Mouse (Mus musculus): ENCODE data around the gene Hoxb7. TPM values are rescaled to one million over a fixed set of nuclear protein-coding genes. Genes with fewer than 3 reads are reported as not detected.

Hoxb7 gene
- polyA plus RNA-seq, 1 experiment from 2014 or later = 65.9 TPM

GRCm38 (mm10) chr11:96299781-96300180, 13.4 kb downstream of the Hoxb7 start:
- H3K4me2 ChIP-seq (ENCODE audit: low read depth) = peak overlapping the region; percentile 100
- no peak for DNase-seq (ENCODE audit: low spot score)
- 0 out of 2 replicates have a peak, but pooled peaks cover 2% of the 10 kb centered on the region for H3K27me3 ChIP-seq (ENCODE audit: control insufficient read depth, insufficient read depth, low read length)
- ATAC-seq (ENCODE audit: insufficient read depth, low FRiP score, low TSS enrichment) = no peak
- under 1% methylated on average over 9 of the region's 9 CpGs for WGBS
- H3K4me3 ChIP-seq (ENCODE audit: low read depth, low read length) = peak overlapping the region; percentile 96
- no peaks in the 10 kb centered on the region for H3K9me3 ChIP-seq (ENCODE audit: control insufficient read depth, low read length)
- H3K36me3 ChIP-seq (ENCODE audit: control insufficient read depth, insufficient read depth, low read length) = no peaks in the 10 kb centered on the region
- peaks cover 20% of the 10 kb centered on the region for H3K4me1 ChIP-seq (ENCODE audit: control insufficient read depth, insufficient read depth, low read length)
- peak overlapping the region; percentile 100 for H3K9ac ChIP-seq (ENCODE audit: low read length)
- peak overlapping the region; percentile 100 for H3K27ac ChIP-seq (ENCODE audit: low read depth, low read length)

- peak overlapping the region; percentile 96 for H3K4me3 ChIP-seq (ENCODE audit: low read depth, low read length)
- ATAC-seq (ENCODE audit: insufficient read depth, low FRiP score, low TSS enrichment) (no peak), DNase-seq (ENCODE audit: low spot score) (no peak)
- H3K4me2 ChIP-seq (ENCODE audit: low read depth) = peak overlapping the region; percentile 100
- peak overlapping the region; percentile 100 for H3K27ac ChIP-seq (ENCODE audit: low read depth, low read length)
- peak overlapping the region; percentile 100 for H3K9ac ChIP-seq (ENCODE audit: low read length)
- no peaks in the 10 kb centered on the region for H3K9me3 ChIP-seq (ENCODE audit: control insufficient read depth, low read length)
- WGBS = 2% methylated on average over 33 of the region's 35 CpGs
- H3K4me1 ChIP-seq (ENCODE audit: control insufficient read depth, insufficient read depth, low read length) = peaks cover 21% of the 10 kb centered on the region
- no peaks in the 10 kb centered on the region; the same call in 1 of the 2 replicates for H3K36me3 ChIP-seq (ENCODE audit: control insufficient read depth, insufficient read depth, low read length)
- 0 out of 2 replicates have a peak, but pooled peaks cover 2% of the 10 kb centered on the region for H3K27me3 ChIP-seq (ENCODE audit: control insufficient read depth, insufficient read depth, low read length)
These were observed 14.1 kb downstream of the Hoxb7 start for GRCm38 (mm10) chr11:96300354-96301063.

- no peak for DNase-seq (ENCODE audit: low spot score)
- ATAC-seq (ENCODE audit: insufficient read depth, low FRiP score, low TSS enrichment) = no peak
- WGBS = 6% methylated on average over 10 of the region's 10 CpGs
- peaks cover 26% of the 10 kb centered on the region for H3K4me1 ChIP-seq (ENCODE audit: control insufficient read depth, insufficient read depth, low read length)
- H3K9me3 ChIP-seq (ENCODE audit: control insufficient read depth, low read length) = no peaks in the 10 kb centered on the region
- peak overlapping the region; percentile 100 for H3K27ac ChIP-seq (ENCODE audit: low read depth, low read length)
- H3K4me2 ChIP-seq (ENCODE audit: low read depth) = peak overlapping the region; percentile 100
- 0 out of 2 replicates have a peak, but pooled peaks cover 2% of the 10 kb centered on the region for H3K27me3 ChIP-seq (ENCODE audit: control insufficient read depth, insufficient read depth, low read length)
- H3K36me3 ChIP-seq (ENCODE audit: control insufficient read depth, insufficient read depth, low read length) = no peaks in the 10 kb centered on the region; the same call in 1 of the 2 replicates
- H3K4me3 ChIP-seq (ENCODE audit: low read depth, low read length) = peak overlapping the region; percentile 96
- H3K9ac ChIP-seq (ENCODE audit: low read length) = peak overlapping the region; percentile 100
These were observed 14.6 kb downstream of the Hoxb7 start for GRCm38 (mm10) chr11:96301064-96301431.

GRCm38 (mm10) chr11:96301837-96302236, 15.4 kb downstream of the Hoxb7 start:
- Histone ChIP-seq H3K27ac (ENCODE audit: low read depth, low read length) (peak overlapping the region; percentile 100), H3K4me1 (ENCODE audit: control insufficient read depth, insufficient read depth, low read length) (peaks cover 26% of the 10 kb centered on the region), H3K27me3 (ENCODE audit: control insufficient read depth, insufficient read depth, low read length) (0 out of 2 replicates have a peak, but pooled peaks cover 2% of the 10 kb centered on the region), H3K9ac (ENCODE audit: low read length) (peak overlapping the region; percentile 100), H3K36me3 (ENCODE audit: control insufficient read depth, insufficient read depth, low read length) (no peaks in the 10 kb centered on the region; the same call in 1 of the 2 replicates), H3K4me2 (ENCODE audit: low read depth) (peak overlapping the region; percentile 100), H3K4me3 (ENCODE audit: low read depth, low read length) (peak overlapping the region; percentile 96), H3K9me3 (ENCODE audit: control insufficient read depth, low read length) (no peaks in the 10 kb centered on the region)
- ATAC-seq (ENCODE audit: insufficient read depth, low FRiP score, low TSS enrichment) (no peak), DNase-seq (ENCODE audit: low spot score) (no peak)
- 1% methylated on average over 15 of the region's 15 CpGs for WGBS

- Histone ChIP-seq H3K9ac (ENCODE audit: low read length) (peak overlapping the region; percentile 100), H3K4me3 (ENCODE audit: low read depth, low read length) (peak overlapping the region; percentile 96), H3K27ac (ENCODE audit: low read depth, low read length) (peak overlapping the region; percentile 100), H3K4me2 (ENCODE audit: low read depth) (peak overlapping the region; percentile 100), H3K27me3 (ENCODE audit: control insufficient read depth, insufficient read depth, low read length) (0 out of 2 replicates have a peak, but pooled peaks cover 2% of the 10 kb centered on the region), H3K9me3 (ENCODE audit: control insufficient read depth, low read length) (no peaks in the 10 kb centered on the region), H3K36me3 (ENCODE audit: control insufficient read depth, insufficient read depth, low read length) (no peaks in the 10 kb centered on the region; the same call in 1 of the 2 replicates), H3K4me1 (ENCODE audit: control insufficient read depth, insufficient read depth, low read length) (peaks cover 22% of the 10 kb centered on the region)
- 2% methylated on average over 23 of the region's 23 CpGs for WGBS
- no peak for ATAC-seq (ENCODE audit: insufficient read depth, low FRiP score, low TSS enrichment)
- no peak for DNase-seq (ENCODE audit: low spot score)
These were observed 16.1 kb downstream of the Hoxb7 start for GRCm38 (mm10) chr11:96302381-96303150.

GRCm38 (mm10) chr11:96303151-96304099, 17.0 kb downstream of the Hoxb7 start, which contains the start of gene Hoxb5:
Gene Hoxb5, plus strand, starts transcription at chr11:96303336.
- under 1% methylated on average over 69 of the region's 69 CpGs for WGBS
- Histone ChIP-seq H3K9ac (ENCODE audit: low read length) (peak within 1 kb of the TSS; percentile 100), H3K27me3 (ENCODE audit: control insufficient read depth, insufficient read depth, low read length) (0 out of 2 replicates have a peak, but pooled peaks cover 2% of the 10 kb centered on the region)

GRCm38 (mm10) chr11:96304381-96305195, 18.2 kb downstream of the Hoxb7 start:
- Histone ChIP-seq H3K9ac (ENCODE audit: low read length) (peak overlapping the region; percentile 100), H3K4me1 (ENCODE audit: control insufficient read depth, insufficient read depth, low read length) (peaks cover 23% of the 10 kb centered on the region), H3K4me2 (ENCODE audit: low read depth) (peak overlapping the region; percentile 100), H3K9me3 (ENCODE audit: control insufficient read depth, low read length) (no peaks in the 10 kb centered on the region), H3K27me3 (ENCODE audit: control insufficient read depth, insufficient read depth, low read length) (0 out of 2 replicates have a peak, but pooled peaks cover 2% of the 10 kb centered on the region), H3K27ac (ENCODE audit: low read depth, low read length) (peak overlapping the region; percentile 100), H3K4me3 (ENCODE audit: low read depth, low read length) (peak overlapping the region; percentile 96), H3K36me3 (ENCODE audit: control insufficient read depth, insufficient read depth, low read length) (no peaks in the 10 kb centered on the region; the same call in 1 of the 2 replicates)
- no peak for DNase-seq (ENCODE audit: low spot score)
- WGBS = 0% methylated on average over 38 of the region's 38 CpGs
- ATAC-seq (ENCODE audit: insufficient read depth, low FRiP score, low TSS enrichment) = no peak

More at GRCm38 (mm10) chr11:96303151-96304099, 17.0 kb downstream of the Hoxb7 start, which contains the start of gene Hoxb5:
- H3K4me3 ChIP-seq (ENCODE audit: low read depth, low read length) = peak within 1 kb of the TSS; percentile 96
- DNase-seq (ENCODE audit: low spot score) (peak; percentile 94), ATAC-seq (ENCODE audit: insufficient read depth, low FRiP score, low TSS enrichment) (peak; percentile 50)
- H3K4me1 ChIP-seq (ENCODE audit: control insufficient read depth, insufficient read depth, low read length) = peaks cover 20% of the 10 kb centered on the region
- no peaks in the 10 kb centered on the region; the same call in 1 of the 2 replicates for H3K36me3 ChIP-seq (ENCODE audit: control insufficient read depth, insufficient read depth, low read length)
- peak within 1 kb of the TSS; percentile 100 for H3K4me2 ChIP-seq (ENCODE audit: low read depth)
- H3K9me3 ChIP-seq (ENCODE audit: control insufficient read depth, low read length) = no peaks in the 10 kb centered on the region
- H3K27ac ChIP-seq (ENCODE audit: low read depth, low read length) = peak within 1 kb of the TSS; percentile 100
